Mouse (Mus musculus) liver, embryonic 13.5 days (tissue): ENCODE results near the gene Tom1l2. TPM values are rescaled to one million over a fixed set of nuclear protein-coding genes. Genes with fewer than 3 reads are reported as not detected.

Experiments
- ATAC-seq: fragments of 200-750 bp; cut with Nextera tagmentation; 2 replicates; pipeline ENCODE4 v1.8.0; 2017; ENCODE audit warnings: low read depth, mild to moderate bottlenecking, moderate number of reproducible peaks, moderate library complexity
- DNase-seq: peaks from one replicate; pipeline ENCODE4 v3.0.0; 2022
- H3K27ac ChIP-seq: fragments of 300-500 bp; sonication (generic); 2 replicates; pipeline ENCODE4 v1.5.1; 2015; ENCODE audit warnings: moderate library complexity, mild to moderate bottlenecking, inconsistent platforms
- H3K27me3 ChIP-seq: fragments of 300-500 bp; sonication (generic); 2 replicates; pipeline ENCODE4 v1.6.1; 2015; ENCODE audit warnings: mild to moderate bottlenecking, inconsistent platforms
- H3K36me3 ChIP-seq: fragments of 300-500 bp; sonication (generic); 2 replicates; pipeline ENCODE4 v1.6.1; 2015; ENCODE audit warnings: mild to moderate bottlenecking, inconsistent platforms
- H3K4me1 ChIP-seq: fragments of 300-500 bp; sonication (generic); replicated peaks from 2 replicates; pipeline ENCODE4 v1.6.1; 2015; ENCODE audit warnings: inconsistent platforms
- H3K4me2 ChIP-seq: fragments of 300-500 bp; sonication (generic); 2 replicates; pipeline ENCODE4 v1.6.1; 2015; ENCODE audit warnings: inconsistent platforms, mild to moderate bottlenecking, moderate library complexity
- H3K4me3 ChIP-seq: fragments of 300-500 bp; sonication (generic); replicated peaks from 2 replicates; pipeline ENCODE4 v1.5.1; 2015; ENCODE audit warnings: mild to moderate bottlenecking, inconsistent platforms
- H3K9ac ChIP-seq: fragments of 300-500 bp; sonication (generic); 2 replicates; pipeline ENCODE4 v1.6.1; 2015; ENCODE audit warnings: mild to moderate bottlenecking, inconsistent platforms
- H3K9me3 ChIP-seq: fragments of 300-500 bp; sonication (generic); replicated peaks from 2 replicates; pipeline ENCODE4 v1.6.1; 2016; ENCODE audit warnings: inconsistent platforms
- WGBS: fragments of 180-500 bp; shearing (Covaris S2); methylation state at CpG from one replicate; pipeline ENCODE4 v1.1.7; 2015; ENCODE audit not compliant: insufficient replicate concordance; 5-methylcytosine and 5-hydroxymethylcytosine counted together
- polyA plus RNA-seq: library from polyadenylated mRNA; unstranded; fragments of >200 nt; fragmentation: Nextera tagmentation; extraction: Ambion mirVana; gene quantifications from 2 replicates; pipeline ENCODE4 v1.2.1, GENCODE M21; 2015

Gene Tom1l2
- polyA plus RNA-seq, 1 experiment from 2014 or later: 5.1 TPM

GRCm38 (mm10) chr11:60319257-60320066 is 33.2 kb downstream of the Tom1l2 start:
- ATAC-seq: peak; percentile 56; the same call in 1 of the 2 replicates

GRCm38 (mm10) chr11:60318716-60319115 is 34.0 kb downstream of the Tom1l2 start:
- peak; percentile 80 for ATAC-seq
- Histone ChIP-seq H3K9me3 (no peaks in the 10 kb centered on the region), H3K27ac (peak overlapping the region; percentile 60; the same call in 1 of the 2 replicates), H3K9ac (peak overlapping the region; percentile 60), H3K36me3 (no peaks in the 10 kb centered on the region), H3K27me3 (no peaks in the 10 kb centered on the region), H3K4me2 (peak overlapping the region; percentile 42), H3K4me1 (peaks cover 42% of the 10 kb centered on the region), H3K4me3 (no peak overlapping the region)
- 41% methylated on average over 5 of the region's 5 CpGs for WGBS
- DNase-seq: peak; percentile 53

More at GRCm38 (mm10) chr11:60319257-60320066, 33.2 kb downstream of the Tom1l2 start:
- no peaks in the 10 kb centered on the region for H3K9me3 ChIP-seq
- 0 out of 2 replicates have a peak overlapping the region, but pooled peaks have one; percentile 3 for H3K9ac ChIP-seq
- no peak for DNase-seq
- WGBS: 77% methylated on average over 10 of the region's 10 CpGs
- no peaks in the 10 kb centered on the region for H3K36me3 ChIP-seq
- H3K4me3 ChIP-seq: no peak overlapping the region
- H3K4me2 ChIP-seq: no peak overlapping the region
- H3K27ac ChIP-seq: no peak overlapping the region
- peaks cover 42% of the 10 kb centered on the region for H3K4me1 ChIP-seq
- no peaks in the 10 kb centered on the region for H3K27me3 ChIP-seq

GRCm38 (mm10) chr11:60317376-60318102 is 35.2 kb downstream of the Tom1l2 start:
- ATAC-seq (no peak), DNase-seq (no peak)
- 73% methylated on average over 7 of the region's 7 CpGs for WGBS
- Histone ChIP-seq H3K9ac (no peak overlapping the region), H3K36me3 (no peaks in the 10 kb centered on the region), H3K9me3 (no peaks in the 10 kb centered on the region), H3K4me1 (peaks cover 40% of the 10 kb centered on the region), H3K4me2 (no peak overlapping the region), H3K27me3 (no peaks in the 10 kb centered on the region), H3K27ac (peak overlapping the region; percentile 60; the same call in 1 of the 2 replicates), H3K4me3 (no peak overlapping the region)

- no peak for ATAC-seq
- H3K9ac ChIP-seq: no peak overlapping the region
- H3K27ac ChIP-seq: no peak overlapping the region
- no peak overlapping the region for H3K4me3 ChIP-seq
- H3K4me1 ChIP-seq: peaks cover 44% of the 10 kb centered on the region
- no peak overlapping the region for H3K4me2 ChIP-seq
- no peaks in the 10 kb centered on the region for H3K9me3 ChIP-seq
- H3K27me3 ChIP-seq: no peaks in the 10 kb centered on the region
- no peaks in the 10 kb centered on the region for H3K36me3 ChIP-seq
- 79% methylated on average over 8 of the region's 8 CpGs for WGBS
- DNase-seq: no peak
Measured at GRCm38 (mm10) chr11:60316883-60317282, 35.8 kb downstream of the Tom1l2 start.

- DNase-seq: no peak
- no peak overlapping the region for H3K4me3 ChIP-seq
- 74% methylated on average over 7 of the region's 7 CpGs for WGBS
- H3K9ac ChIP-seq: no peak overlapping the region
- no peak overlapping the region for H3K27ac ChIP-seq
- H3K4me1 ChIP-seq: peaks cover 48% of the 10 kb centered on the region
- no peak for ATAC-seq
- no peaks in the 10 kb centered on the region for H3K9me3 ChIP-seq
- H3K36me3 ChIP-seq: no peaks in the 10 kb centered on the region
- no peaks in the 10 kb centered on the region for H3K27me3 ChIP-seq
- H3K4me2 ChIP-seq: no peak overlapping the region
Measured at GRCm38 (mm10) chr11:60316250-60316649, 36.5 kb downstream of the Tom1l2 start.

GRCm38 (mm10) chr11:60311025-60311854 is 41.5 kb downstream of the Tom1l2 start:
- H3K27ac ChIP-seq: peak overlapping the region; percentile 56; the same call in 1 of the 2 replicates
- H3K4me2 ChIP-seq: no peak overlapping the region
- no peak overlapping the region for H3K9ac ChIP-seq
- H3K4me3 ChIP-seq: no peak overlapping the region
- H3K36me3 ChIP-seq: no peaks in the 10 kb centered on the region
- 33% methylated on average over 8 of the region's 8 CpGs for WGBS
- ATAC-seq (0 out of 2 replicates have a peak, but pooled peaks have one; percentile 13), DNase-seq (no peak)
- no peaks in the 10 kb centered on the region for H3K9me3 ChIP-seq
- no peaks in the 10 kb centered on the region for H3K27me3 ChIP-seq
- peaks cover 50% of the 10 kb centered on the region for H3K4me1 ChIP-seq

- no peak for DNase-seq
- Histone ChIP-seq H3K9me3 (no peaks in the 10 kb centered on the region), H3K36me3 (no peaks in the 10 kb centered on the region), H3K4me2 (no peak overlapping the region), H3K27ac (0 out of 2 replicates have a peak overlapping the region, but pooled peaks have one; percentile 0), H3K27me3 (no peaks in the 10 kb centered on the region), H3K4me3 (no peak overlapping the region), H3K9ac (no peak overlapping the region), H3K4me1 (peaks cover 60% of the 10 kb centered on the region)
- peak; percentile 55; the same call in 1 of the 2 replicates for ATAC-seq
Measured at GRCm38 (mm10) chr11:60309875-60310274, 42.8 kb downstream of the Tom1l2 start.

GRCm38 (mm10) chr11:60308506-60309116 is 44.1 kb downstream of the Tom1l2 start:
- no peak overlapping the region for H3K4me2 ChIP-seq
- ATAC-seq (peak; percentile 79), DNase-seq (no peak)
- H3K36me3 ChIP-seq: no peaks in the 10 kb centered on the region
- H3K9me3 ChIP-seq: no peaks in the 10 kb centered on the region
- no peaks in the 10 kb centered on the region for H3K27me3 ChIP-seq
- H3K4me1 ChIP-seq: peaks cover 60% of the 10 kb centered on the region
- no peak overlapping the region for H3K9ac ChIP-seq
- H3K27ac ChIP-seq: peak overlapping the region; percentile 54
- H3K4me3 ChIP-seq: no peak overlapping the region
- WGBS: 62% methylated on average over 12 of the region's 12 CpGs

- no peaks in the 10 kb centered on the region for H3K36me3 ChIP-seq
- ATAC-seq: no peak
- no peak overlapping the region for H3K4me3 ChIP-seq
- no peak for DNase-seq
- no peaks in the 10 kb centered on the region for H3K9me3 ChIP-seq
- no peak overlapping the region for H3K4me2 ChIP-seq
- 58% methylated on average over 2 of the region's 2 CpGs for WGBS
- no peaks in the 10 kb centered on the region for H3K27me3 ChIP-seq
- H3K4me1 ChIP-seq: peaks cover 65% of the 10 kb centered on the region
- no peak overlapping the region for H3K9ac ChIP-seq
- peak overlapping the region; percentile 54 for H3K27ac ChIP-seq
Measured at GRCm38 (mm10) chr11:60308061-60308460, 44.6 kb downstream of the Tom1l2 start.

GRCm38 (mm10) chr11:60307375-60307825 is 45.3 kb downstream of the Tom1l2 start:
- WGBS: 89% methylated on average over 2 of the region's 2 CpGs

More at GRCm38 (mm10) chr11:60307375-60307825, 45.3 kb downstream of the Tom1l2 start:
- H3K27ac ChIP-seq: peak overlapping the region; percentile 54
- no peaks in the 10 kb centered on the region for H3K36me3 ChIP-seq
- H3K4me2 ChIP-seq: no peak overlapping the region
- ATAC-seq (no peak), DNase-seq (no peak)
- no peaks in the 10 kb centered on the region for H3K27me3 ChIP-seq
- H3K9me3 ChIP-seq: no peaks in the 10 kb centered on the region
- H3K4me3 ChIP-seq: no peak overlapping the region
- H3K4me1 ChIP-seq: peaks cover 69% of the 10 kb centered on the region
- no peak overlapping the region for H3K9ac ChIP-seq
